Mouse (Mus musculus) embryonic fibroblast, embryonic 13.5 days (primary cell): ENCODE data around the gene Rab6a.

Experiments
- CTCF ChIP-seq: IDR thresholded peaks from 2 replicates; pipeline ENCODE4 v1.5.1; 2011; ENCODE audit warnings: mild to moderate bottlenecking, control low read depth, low read length, moderate library complexity, borderline replicate concordance; ENCODE audit not compliant: insufficient read depth
- POLR2A ChIP-seq: IDR thresholded peaks from 2 replicates; pipeline ENCODE4 v1.6.1; 2011; ENCODE audit warnings: low read depth, mild to moderate bottlenecking, control low read depth, low read length, moderate library complexity

GRCm38 (mm10) chr7:100608910-100609309 is 1.7 kb downstream of the Rab6a start:
- TF ChIP-seq CTCF, result no peak
- TF ChIP-seq POLR2A, result no peak
